Mouse (Mus musculus): Measurements from ENCODE around the gene Ccsap.
A peak's percentile ranks its signal among the peaks of the same experiment; 100 is the strongest.

The Ccsap gene

DNA sequence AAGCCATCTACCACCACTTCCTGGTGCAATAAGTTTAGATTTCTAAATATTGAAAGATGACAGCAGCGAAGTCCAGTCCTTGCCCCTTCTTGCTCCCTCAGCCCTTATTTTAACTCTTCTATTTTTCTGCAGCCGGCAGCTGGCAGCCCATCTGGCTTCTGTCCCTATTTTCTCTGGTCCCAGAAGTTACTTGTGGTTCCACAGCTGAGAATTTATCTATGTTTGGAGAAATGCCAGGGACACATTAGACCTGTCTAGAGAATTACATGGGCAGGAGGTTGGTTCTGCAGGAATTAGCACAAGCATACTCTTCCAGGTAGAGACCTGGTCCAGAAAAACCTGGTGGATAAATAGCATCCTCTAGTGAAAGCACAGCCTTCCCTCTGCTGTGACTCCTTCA is 17.9 kb upstream of the Ccsap start:
- DNase-seq (ENCODE audit: low spot score) = no peak

DNA sequence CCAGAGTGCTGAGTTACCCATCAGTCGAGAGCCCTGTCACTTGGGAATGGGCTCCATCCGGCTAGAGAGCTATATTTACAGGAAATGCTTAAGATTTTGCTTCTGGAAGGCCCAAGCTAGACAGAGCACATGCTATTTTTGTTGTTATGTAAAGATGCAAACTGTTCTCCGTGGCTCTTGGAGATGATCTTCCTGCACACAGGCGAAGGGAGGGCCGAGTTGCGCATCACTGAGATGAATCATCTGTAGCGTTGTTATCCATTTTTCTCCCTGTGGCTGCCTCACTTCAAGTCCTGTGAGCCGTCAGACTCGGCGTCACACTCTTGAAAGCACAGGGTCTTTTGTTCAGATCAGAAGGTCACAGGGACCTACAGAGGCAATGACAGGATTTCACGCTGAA is 14.3 kb upstream of the Ccsap start:
- no peak for DNase-seq (ENCODE audit: low spot score)

DNA sequence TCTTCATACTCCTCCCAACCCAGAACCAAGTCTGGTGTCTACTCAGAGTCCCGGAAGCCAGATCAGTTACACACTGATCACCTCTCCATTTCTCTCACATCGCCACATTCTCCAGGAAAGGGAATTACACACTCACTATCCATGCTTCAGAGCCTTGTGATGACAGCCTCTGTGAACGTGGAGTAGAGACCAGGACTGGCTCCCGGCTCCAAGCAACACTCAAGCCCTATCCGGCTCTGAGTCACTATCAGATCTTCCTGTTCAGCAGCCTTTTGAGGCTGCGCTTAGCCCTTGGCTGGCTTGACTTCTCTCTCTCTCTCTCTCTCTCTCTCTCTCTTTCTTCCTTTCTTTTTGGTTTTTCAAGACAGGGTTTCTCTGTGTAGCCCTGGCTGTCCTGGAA is 13.4 kb upstream of the Ccsap start:
- DNase-seq (ENCODE audit: low spot score) = no peak

DNA sequence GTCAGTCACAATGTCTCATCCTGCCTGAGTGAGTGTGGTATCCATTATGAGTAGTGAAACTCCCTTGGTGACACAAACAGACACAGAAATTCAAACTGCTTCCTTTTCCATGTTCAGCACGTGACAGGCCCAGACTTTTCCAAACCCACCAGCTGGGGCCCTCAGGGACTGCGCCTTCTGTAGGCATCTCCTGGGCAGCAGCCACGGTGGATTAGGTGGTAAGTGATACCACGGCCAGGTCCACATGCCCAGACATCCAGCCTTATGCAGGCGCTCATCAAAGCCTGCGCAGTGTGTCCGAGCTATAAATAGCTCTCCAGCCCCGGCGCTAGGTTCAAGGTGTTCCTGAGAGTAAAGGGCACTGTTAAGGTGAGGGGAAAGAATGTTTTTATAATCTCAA is 12.0 kb upstream of the Ccsap start:
- DNase-seq (ENCODE audit: low spot score) = no peak

DNA sequence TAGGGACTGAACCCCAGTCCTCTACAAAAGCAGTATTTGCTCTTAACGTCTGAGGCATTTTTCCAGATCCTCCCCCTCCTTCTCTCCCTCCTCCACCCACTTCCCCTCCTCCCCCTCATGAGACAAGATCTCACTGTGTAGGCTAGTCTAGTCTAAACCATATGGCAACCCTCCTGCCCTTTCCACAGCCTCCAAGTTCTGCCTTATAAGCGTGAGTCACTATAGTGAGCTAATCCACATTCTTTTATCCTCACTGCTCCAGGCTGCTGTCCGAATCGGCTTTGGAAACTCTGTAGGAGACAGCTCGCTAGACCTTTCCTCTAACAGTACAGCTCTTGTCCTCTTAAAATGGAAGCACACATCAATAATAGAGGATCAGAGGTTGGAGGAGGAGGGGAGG is 7.0 kb upstream of the Ccsap start:
- no peak for DNase-seq (ENCODE audit: low spot score)

DNA sequence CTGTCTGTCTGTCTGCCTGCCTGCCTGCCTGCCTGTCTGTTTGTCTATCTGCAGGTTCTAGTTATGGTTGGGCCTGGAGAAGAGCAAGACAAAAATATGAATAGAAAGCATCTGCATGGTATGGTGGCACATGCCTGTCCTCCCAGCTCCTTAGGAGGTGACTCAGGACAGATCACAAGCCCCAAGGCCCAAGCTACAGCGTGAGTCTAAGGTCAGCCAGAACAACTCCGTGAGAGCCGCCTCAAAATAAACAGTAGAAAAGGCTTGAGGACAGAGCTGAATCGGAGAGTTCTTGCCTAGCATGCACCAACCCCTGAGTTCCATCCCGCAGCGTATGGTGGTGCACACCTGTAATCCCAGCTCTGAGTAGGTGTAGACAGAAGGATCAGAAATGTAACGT is 5.8 kb upstream of the Ccsap start:
- DNase-seq (ENCODE audit: low spot score) = no peak

DNA sequence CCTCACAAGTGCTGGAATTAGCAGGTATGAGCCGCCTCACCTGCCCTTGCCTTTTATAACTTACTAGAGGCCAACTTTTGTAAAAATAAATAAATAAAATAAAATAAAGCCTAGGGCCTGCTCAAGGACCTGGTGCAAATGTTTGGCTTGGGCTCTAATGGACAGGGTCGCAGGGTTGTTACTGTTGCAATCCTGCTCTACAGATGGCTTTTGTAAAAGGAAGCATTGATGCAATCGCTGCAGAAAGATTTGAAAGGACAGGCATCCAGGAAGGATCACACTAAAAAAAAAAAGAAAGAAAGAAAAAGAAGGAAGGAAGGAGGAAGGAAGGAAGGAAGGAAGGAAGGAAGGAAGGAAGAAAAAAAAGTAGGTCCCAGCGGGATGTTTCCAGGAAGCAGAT is 377 bp upstream of the Ccsap start:
- no peak for DNase-seq (ENCODE audit: low spot score)

DNA sequence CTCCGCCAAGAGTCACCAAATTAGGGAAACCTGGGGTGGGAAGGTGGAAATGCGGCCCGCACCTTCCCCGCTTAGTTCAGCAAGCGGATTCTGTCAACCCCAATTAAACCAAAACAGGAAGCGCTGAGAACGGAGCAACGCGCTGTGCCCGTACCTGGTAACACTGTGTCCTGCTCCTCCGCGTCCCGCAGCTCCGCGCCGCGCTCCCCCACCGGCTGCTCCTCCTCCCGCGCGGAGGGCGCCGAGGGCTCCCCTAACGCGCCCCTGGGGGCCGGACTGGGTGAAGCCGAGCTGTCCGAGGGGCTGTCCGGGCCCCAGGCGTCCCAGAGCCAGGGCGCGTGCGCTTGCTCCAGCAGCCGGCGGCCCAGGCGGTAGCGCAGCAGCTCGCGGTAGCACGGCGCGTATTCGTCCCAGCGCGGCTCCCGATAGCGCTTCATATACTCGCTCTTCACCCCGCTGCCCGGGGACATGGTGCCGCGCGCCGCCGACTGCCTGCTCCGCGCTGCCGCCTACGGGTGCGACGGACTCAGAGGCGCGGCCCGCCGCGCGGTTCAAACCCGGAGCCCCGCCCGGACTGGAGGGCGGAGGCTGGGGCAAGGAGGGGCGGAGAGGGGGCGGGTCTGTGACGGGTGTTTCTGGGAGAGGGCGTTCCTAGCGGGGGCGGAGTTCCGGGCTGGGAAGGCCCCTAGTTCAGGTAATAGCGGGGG is 915 bp downstream of the Ccsap start:
- peak; percentile 96 for DNase-seq (ENCODE audit: low spot score)

DNA sequence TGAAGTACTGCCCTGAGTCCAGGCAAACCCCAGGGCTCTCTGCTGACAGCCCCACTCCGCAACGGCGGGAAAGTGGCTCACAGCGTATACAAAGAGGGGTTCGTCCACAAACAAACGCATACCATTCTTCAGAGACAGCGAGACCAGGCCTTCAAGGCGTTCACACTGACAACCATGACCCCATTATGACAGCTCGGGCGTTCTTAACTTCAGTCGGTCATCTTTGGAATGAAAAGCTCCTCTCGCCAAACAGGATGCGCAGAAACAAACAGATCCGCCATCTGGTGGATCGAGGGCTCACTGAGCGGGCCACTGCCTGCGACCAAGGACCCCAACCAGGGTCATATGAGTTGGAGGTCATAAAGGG is 1.5 kb downstream of the Ccsap start:
- no peak for DNase-seq (ENCODE audit: low spot score)

DNA sequence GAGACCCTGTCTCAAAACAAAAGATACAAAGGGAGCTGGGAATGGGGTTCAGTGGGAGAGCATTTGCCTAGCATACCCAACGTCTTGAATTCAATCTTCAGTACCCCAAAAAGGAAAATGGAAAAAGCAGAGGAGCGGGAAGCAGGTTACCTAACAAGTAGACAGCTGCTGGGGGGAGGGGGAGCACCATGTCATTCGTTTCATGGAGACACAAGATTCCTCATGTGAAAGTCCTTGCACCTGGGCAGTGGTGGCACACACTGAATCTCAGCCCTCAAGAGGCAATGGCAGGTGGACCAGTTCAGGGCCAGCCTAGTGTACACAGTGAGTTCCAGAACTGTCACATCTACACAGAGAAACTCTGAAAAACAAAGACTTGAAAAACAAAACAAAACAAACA is 2.6 kb downstream of the Ccsap start:
- no peak for DNase-seq (ENCODE audit: low spot score)

DNA sequence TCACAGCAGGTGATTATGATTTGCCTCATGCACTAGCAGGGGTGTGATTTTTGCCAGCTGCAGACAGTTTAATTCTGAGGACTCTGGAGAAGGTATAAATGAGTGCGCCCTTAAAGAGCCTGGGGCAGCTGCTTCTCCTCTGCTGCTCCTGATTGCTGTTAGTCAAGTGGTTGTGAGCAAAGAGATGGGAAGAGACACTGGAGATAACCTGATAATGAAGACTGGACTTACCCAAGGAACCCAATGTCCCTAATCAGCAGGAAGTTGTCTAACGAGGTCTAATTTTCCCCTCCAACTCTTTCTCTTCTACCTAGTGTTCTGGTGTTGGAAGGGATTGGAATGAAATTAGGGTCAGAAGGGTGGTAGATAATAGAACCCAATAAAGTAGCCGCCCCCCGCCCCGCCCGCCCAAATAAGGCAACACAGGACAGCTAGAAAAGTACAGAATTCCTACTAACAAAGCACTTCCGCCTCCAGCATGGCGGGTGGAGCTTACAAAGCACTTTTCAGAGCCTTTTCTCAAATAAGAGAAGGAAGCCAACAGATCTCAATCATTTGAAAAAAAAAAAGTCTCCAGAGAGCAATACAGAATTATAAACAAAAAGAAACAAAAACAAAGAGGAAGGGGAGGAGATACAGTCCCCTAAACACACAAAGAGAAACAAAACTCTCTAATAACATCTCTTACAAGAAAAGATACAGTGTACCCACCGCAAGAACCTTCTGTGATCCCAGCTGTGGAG is 5.1 kb downstream of the Ccsap start:
- no peak for DNase-seq (ENCODE audit: low spot score)

DNA sequence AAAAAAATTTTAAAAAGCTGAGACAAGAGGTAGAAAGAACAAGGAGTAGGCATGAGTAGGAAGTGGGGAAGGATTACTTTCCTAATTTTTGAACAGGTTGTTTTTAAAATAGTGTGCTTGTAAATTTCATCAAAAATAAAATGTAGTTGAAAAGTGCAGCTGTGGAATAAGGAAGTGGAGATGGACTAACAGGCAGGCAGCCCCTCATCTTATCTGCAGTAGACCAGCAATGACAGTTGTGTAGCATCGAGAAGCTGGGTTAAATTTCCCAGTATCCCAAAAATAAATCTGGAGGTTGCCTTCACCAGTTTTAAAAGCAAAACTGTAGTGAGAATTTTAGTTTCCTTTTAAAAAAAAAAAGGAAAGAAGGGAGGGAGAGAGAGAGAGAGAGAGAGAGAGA is 5.8 kb downstream of the Ccsap start:
- DNase-seq (ENCODE audit: low spot score) = no peak

DNA sequence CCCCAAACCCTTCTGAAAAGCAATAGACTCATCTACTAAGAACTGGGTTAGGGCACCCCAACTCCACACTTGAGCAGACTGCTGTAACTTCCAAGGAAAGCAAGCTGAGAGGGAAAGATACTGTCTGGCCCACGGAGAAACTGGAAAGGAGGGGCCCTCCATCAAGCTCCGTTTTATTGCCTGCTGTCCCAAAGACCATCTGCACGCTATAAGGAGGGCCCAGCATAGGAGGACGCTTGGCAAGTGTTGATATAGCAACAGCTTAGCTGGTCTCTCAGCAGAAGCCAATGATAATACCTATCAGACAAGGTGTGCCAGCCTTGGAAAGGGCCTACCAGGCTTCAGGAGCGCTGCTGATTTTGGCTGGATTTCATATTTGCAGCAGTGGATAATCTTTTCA is 8.4 kb downstream of the Ccsap start:
- DNase-seq (ENCODE audit: low spot score) = no peak

DNA sequence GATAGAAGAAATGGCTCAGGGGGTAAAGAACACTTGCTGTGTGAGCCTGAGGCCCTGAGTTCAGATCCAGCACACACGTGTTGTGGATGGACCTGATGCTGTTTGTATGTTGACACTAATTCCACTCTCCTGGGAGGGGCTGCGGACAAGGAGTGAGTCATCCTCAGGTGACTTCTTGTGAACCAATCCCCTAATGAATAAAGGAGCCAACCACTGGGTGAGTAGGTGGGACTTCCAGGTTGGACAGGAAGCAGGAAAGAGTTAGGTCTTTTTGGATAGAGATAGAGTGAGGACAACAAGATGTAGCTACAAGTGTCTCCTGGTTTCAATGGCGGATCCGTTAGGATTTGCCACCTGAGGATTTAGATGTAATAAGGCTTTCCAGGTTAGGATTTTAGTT is 10.7 kb downstream of the Ccsap start:
- no peak for DNase-seq (ENCODE audit: low spot score)

DNA sequence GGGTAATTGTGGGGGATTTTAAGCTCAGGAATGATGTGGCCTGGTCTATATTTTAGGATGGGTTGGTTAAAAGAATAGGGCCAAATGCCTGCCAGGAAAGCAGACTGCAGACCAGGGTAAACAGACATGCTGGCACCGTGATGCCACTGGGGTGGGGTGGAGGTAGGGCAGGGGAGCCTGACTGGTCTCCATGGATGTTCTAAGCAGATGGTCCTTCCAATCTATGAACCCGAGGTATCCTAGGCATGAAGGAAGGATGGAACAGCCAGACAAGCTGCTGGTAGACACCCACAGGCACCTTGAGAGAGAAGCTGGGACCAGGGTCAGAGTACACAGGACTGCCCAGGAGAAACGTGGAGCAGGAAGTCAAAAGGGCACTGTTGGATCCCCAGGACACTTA is 12.5 kb downstream of the Ccsap start:
- DNase-seq (ENCODE audit: low spot score) = no peak

DNA sequence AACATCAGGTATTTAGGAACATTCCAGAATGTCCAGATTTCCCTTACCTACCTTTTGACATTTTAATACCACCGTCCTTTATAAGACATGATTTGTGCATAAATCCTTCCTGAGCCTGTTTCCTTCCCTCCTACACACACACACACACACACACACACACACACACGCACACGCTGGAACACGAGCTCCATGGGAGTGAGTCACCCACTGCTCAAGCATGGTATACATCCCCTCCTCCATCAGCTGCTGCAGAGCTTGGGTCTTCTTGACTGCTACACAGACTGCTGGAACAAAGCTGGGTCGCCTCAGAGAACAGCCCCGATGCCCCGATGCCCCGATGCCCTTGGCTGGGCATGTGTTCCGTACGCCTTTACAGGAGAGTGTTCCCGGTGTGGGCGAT is 13.5 kb downstream of the Ccsap start:
- DNase-seq (ENCODE audit: low spot score) = no peak

DNA sequence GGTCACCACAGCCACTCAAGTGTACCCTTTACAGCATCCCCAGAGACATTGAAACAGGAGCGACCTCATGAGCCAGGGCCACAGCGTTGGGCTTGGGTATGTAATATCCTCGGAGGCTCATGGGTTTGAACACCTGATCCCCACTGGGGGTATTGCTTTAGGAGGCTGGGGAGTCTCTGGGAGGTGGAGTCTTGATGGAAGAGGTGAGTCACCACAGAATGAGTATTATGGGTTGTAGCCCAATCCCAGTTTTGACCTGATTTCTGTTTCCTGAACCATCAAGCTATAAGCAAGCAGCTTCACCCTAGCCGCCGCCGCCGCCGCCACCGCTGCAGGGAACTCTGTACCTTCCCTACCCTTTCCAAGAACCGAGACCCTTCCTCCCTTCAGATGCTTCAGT is 14.0 kb downstream of the Ccsap start:
- DNase-seq (ENCODE audit: low spot score) = no peak

DNA sequence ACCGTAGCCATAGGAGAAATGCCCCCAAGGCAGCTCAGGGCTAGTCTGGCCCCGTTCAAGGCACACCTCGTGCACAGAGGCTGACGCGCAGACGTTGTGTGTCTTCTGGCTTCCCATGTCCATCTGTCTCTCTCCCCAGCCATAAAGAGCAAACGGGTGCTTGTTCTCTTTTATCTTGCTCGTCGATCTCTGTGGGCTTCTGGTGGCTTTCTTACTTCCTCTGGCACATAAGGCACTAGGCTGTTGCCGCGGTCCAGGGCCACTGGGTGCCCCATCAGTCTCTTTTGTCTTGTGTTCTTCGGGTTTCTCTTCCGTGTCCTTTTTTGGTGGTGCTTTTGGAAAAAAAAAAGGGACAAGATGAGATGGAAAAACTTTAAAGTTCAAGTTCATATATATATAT is 14.9 kb downstream of the Ccsap start:
- DNase-seq (ENCODE audit: low spot score) = no peak

DNA sequence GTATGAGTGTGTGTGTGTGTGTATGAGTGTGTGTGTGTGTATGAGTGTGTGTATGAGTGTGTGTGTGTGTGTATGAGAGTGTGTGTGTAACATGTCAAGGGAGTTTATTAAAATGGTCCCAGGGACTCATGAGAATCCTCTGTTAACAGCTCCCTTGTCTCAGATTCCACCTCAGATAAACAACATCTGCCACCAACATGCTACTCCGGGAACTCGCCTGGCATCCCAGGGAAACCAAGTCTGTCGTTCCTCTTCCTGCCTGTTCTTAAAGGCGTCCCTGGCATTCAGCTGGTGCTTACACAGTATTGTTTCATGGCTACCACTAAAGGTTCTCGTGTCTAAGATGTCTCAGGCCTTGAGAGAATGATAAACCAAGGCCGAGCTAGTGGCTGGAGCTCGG is 15.7 kb downstream of the Ccsap start:
- no peak for DNase-seq (ENCODE audit: low spot score)

DNA sequence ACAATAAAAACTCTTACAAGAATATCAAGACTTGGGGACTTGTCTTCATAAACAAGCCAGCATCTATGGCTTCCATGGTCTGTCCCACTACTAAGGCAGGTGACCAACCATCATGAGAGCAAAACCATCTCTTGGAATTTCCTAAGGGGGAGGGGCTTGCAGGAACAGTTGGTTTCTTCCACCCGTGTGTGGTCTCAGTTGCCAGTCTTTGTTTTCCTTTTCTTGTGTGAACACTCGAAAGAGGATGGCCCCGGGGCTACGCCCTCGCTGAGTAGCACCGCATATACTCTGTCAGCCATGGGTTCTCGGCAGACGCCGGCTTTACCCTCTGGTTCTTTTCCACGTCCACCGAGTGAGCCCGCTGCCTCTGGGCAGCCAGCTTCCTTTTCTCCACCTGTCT is 17.9 kb downstream of the Ccsap start:
- DNase-seq (ENCODE audit: low spot score) = no peak

DNA sequence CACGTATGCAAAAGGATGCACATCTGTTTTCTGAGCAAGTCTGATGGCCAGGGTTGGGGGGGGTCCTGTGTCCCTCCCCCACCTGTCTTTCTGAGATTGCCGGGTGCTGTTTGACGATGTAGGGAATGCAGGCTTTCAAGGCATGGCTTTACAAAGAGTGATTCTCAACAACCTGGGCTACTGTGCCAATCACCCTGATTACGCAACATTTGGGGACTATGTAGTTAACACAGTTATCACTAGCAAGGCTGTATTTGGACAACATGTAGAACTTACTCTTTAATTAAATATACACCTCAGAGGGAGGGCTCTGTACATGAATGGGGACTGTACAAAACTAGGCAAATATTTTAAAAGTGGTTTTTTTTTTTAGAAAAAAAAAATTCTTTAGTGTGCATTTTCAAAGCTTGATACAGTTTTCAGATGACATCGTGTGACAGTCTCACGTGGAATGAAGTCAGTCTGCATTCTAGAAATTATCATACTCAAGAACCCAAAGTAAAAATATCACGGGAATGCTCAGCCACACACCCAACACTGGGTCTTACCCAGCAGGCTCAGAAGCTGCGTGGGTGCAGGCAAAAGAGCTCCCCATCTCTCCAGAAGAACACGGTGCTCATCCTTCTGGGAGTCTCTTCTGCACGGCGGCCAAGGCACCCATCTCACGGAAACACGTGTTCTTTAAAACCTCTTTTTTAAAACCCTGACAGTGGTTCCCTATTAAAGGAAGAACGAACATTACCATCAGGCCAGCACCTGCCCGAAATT is 19.2 kb downstream of the Ccsap start:
- DNase-seq (ENCODE audit: low spot score) = no peak

DNA sequence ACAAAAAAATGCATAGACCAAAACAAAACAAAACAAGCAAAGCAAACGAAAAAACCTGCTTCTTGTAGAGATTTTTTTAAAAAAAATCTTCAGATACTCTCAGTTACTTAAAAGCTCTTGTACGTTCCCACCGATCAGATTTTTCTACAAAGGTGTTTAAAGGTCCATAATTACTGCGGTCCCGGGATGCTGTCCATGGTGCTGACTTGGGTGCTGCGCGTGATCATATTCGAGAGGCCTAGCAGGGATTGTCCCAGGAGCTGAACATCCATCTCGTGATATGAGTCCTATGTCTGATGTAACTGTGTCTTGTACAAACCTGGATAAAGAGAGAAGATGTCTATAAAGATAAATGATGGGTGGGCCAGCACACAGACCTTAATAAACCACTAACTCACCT is 21.5 kb downstream of the Ccsap start:
- peak; percentile 67 for DNase-seq (ENCODE audit: low spot score)

DNA sequence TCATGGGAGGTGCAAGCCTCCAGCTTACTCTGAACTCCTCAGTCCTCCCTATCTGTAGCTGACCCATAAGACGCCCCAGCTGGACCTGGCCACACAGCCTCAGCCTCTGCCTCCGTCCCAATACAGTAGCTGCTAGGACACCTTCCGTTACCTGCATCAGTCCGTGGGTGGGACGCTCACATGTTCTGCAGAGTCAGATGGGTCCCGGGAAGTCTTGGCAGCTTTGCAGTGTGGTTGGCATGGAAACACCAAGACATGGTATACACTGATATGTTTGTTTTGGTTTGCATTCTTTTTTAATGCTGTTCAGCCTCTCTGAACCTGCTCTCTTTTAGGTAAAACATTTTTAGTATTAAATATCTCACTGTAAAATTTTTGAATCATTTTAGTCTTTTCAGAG is 23.7 kb downstream of the Ccsap start:
- no peak for DNase-seq (ENCODE audit: low spot score)

Data from testis, postnatal 10 days (tissue).